Mouse (Mus musculus) macrophage (primary cell): ENCODE data around the gene Supt16. TPM values are rescaled to one million over a fixed set of nuclear protein-coding genes. Genes with fewer than 3 reads are reported as not detected.

Experiments
- H3K27ac ChIP-seq: fragments of 350-480 bp; formaldehyde crosslinking; 2 replicates; pipeline ENCODE4 v1.9.0; 2021
- H3K36me3 ChIP-seq: fragments of 350-480 bp; formaldehyde crosslinking; 2 replicates; pipeline ENCODE4 v1.9.0; 2021; ENCODE audit errors: inconsistent target
- H3K4me3 ChIP-seq: fragments of 350-480 bp; formaldehyde crosslinking; 2 replicates; pipeline ENCODE4 v1.9.0; 2021; ENCODE audit errors: inconsistent target
- H3K79me2 ChIP-seq: fragments of 350-480 bp; formaldehyde crosslinking; 2 replicates; pipeline ENCODE4 v1.9.0; 2021; ENCODE audit errors: inconsistent target
- WGBS: methylation state at CpG from one replicate; pipeline ENCODE4 v1.1.7; 2026; ENCODE audit warnings: inconsistent platforms; ENCODE audit not compliant: missing documents; 5-methylcytosine and 5-hydroxymethylcytosine counted together
- polyA plus RNA-seq: library from polyadenylated mRNA; stranded (reverse); fragments of 250-400 nt; gene quantifications from 3 replicates; pipeline ENCODE4 v1.2.4, GENCODE M21; 2018; ENCODE audit warnings: inconsistent platforms

The Supt16 gene
- polyA plus RNA-seq, 1 experiment from 2014 or later = 74.0 TPM

DNA sequence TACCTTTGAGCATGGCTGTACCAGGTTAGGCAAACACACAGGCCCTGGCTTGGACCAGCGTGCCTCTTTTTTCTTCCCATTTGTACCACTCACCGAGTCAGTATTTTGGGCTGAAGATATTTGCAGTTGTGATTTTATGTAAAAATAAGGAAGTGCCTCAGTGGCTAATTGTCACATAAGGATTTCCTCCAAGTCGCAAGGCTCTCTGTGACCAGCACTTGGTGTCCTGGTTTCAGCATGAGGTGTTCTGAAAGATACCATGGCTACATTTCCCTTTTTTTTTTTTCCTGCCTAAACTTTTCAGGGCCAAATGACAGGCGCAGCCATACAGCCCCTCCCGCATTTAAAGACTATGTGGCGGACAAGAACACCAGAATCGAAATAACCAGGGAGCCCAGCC, 77.0 kb downstream of the Supt16 start:
- Histone ChIP-seq H3K79me2 (no peaks in the 10 kb centered on the region), H3K27ac (peak overlapping the region; percentile 58), H3K4me3 (peak overlapping the region; percentile 22; the same call in 1 of the 2 replicates), H3K36me3 (no peaks in the 10 kb centered on the region)
- WGBS = 5% methylated on average over 7 of the region's 7 CpGs

DNA sequence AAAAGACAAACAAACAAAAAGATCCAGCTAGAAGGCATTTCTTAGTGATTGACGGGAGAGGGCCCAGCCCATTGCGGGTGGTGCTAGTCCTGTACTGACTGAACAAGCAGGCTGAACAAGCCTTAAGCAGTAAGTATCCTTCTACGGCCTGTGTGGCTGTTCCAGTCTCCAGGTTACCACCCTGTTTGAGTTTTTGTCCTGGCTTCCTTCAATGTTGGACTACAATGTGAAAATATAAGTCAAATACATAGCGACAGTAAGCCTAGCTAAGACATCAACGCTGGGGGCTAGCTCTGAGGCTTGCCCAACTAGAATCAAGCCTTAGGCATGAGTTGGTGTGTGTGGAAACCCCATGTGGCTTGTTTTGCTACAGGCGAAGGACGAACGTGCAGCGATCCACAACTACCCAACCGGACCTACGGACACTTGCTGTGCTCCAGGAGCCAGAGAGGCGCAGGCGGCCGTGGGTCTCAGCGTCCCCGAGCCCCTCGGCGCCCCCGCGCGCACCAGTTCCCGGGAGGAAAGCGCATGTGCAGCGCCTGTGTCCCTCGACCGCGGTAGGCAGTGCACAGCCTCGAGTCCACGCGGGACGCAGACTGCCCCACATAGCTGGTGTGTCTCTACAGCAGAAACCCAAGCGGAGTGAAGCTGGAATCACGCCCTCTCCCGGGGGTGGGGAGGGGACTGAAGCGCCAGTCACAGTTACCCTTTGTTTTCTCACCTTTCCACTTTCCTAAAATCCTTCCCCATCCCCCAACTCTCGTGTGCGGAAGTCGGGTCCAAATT, 78.2 kb downstream of the Supt16 start:
- H3K27ac ChIP-seq = peak overlapping the region; percentile 58
- peak overlapping the region; percentile 22 for H3K4me3 ChIP-seq
- WGBS = 8% methylated on average over 38 of the region's 38 CpGs
- no peaks in the 10 kb centered on the region for H3K79me2 ChIP-seq
- H3K36me3 ChIP-seq = no peaks in the 10 kb centered on the region

DNA sequence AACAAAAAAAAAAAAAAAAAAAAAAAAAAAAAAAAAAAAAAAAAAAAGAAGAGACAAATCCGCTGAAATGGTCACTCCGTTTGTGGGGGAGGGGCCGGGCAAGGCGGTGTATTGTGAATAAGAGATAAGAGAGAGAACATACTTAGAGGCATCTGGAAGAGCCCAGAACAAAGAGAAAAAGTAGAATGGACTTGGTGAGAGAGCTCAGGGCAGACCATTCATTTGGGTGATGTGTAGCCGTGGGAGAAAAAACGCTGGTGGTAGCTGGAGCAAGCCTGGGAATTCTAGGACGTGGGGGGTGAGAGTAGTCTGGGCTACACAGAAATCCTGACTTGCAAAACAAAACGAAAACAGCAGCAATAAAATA, 78.8 kb downstream of the Supt16 start:
- Histone ChIP-seq H3K27ac (peak overlapping the region; percentile 58; the same call in 1 of the 2 replicates), H3K4me3 (no peak overlapping the region), H3K79me2 (no peaks in the 10 kb centered on the region), H3K36me3 (no peaks in the 10 kb centered on the region)
- WGBS = 86% methylated on average over 8 of the region's 8 CpGs

DNA sequence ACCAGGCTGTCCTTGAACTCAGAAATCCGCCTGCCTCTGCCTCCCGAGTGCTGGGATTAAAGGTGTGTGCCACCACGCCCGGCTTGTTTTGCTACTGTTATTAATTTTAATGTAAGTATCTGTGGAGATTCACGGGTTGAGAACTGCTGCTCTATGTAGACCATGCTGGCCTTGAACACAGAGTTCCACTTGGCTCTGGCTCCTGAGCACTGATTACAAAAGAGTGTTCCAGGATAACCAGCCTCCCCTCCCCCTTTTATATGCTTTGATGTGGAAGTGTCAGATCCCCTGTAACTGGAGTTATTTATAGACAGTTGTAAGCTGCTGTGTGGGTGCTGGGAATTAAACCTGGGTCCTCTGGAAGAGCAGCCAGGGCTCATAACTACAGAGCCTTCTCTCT, 80.0 kb downstream of the Supt16 start:
- no peak overlapping the region for H3K4me3 ChIP-seq
- WGBS = 100% methylated on average over 5 of the region's 5 CpGs
- H3K27ac ChIP-seq = no peak overlapping the region
- no peaks in the 10 kb centered on the region for H3K79me2 ChIP-seq
- no peaks in the 10 kb centered on the region for H3K36me3 ChIP-seq

DNA sequence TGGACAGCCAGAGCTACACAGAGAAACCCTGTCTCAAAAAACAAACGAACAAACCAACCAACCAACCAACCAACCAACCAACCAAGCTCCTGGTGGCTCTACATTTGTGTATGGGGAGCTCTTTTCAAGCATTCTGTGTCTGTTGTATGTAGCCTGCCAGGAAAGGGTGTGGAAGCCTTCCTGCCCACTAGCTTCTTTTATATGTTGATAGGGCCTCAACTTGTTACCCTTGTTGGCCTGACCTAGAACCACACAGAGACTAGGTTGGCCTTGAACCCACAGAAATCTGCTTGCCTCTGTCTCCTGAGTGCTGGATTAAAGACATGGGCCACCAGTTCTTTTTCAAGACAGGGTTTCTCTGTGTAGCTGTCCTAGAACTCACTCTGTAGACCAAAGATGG, 83.1 kb downstream of the Supt16 start:
- Histone ChIP-seq H3K4me3 (no peak overlapping the region), H3K36me3 (no peaks in the 10 kb centered on the region), H3K27ac (no peak overlapping the region), H3K79me2 (no peaks in the 10 kb centered on the region)
- WGBS = 92% methylated on average over 1 of the region's 1 CpGs

Other genes starting within 250 kb of the Supt16 start
- gene Arhgef40, start 212.7 kb downstream of the Supt16 start, polyA plus RNA-seq = 0.60 to 1.3 TPM (median 1.3 TPM) in 3 replicates
- 0.16 to 0.21 TPM in 2 of 3 replicates, not detected in the other for gene Tmem253, start 181.8 kb downstream of the Supt16 start, polyA plus RNA-seq
- gene Zfp219, start 176.7 kb downstream of the Supt16 start, polyA plus RNA-seq = 7.2 to 19.5 TPM (median 12.3 TPM) in 3 replicates
- not detected in 3 replicates for gene Olfr221, start 155.0 kb downstream of the Supt16 start, polyA plus RNA-seq
- 156 to 310 TPM (median 188 TPM) in 3 replicates for gene Hnrnpc, start 93.4 kb downstream of the Supt16 start, polyA plus RNA-seq
- gene Rpgrip1, start 86.7 kb downstream of the Supt16 start, polyA plus RNA-seq = 1.3 to 4.3 TPM (median 2.3 TPM) in 3 replicates
- 45.5 to 56.6 TPM (median 54.6 TPM) in 3 replicates for gene Chd8, start 60.4 kb upstream of the Supt16 start, polyA plus RNA-seq
- 34.3 to 46.1 TPM (median 44.4 TPM) in 3 replicates for gene Tox4, start 81.7 kb upstream of the Supt16 start, polyA plus RNA-seq
- gene Rab2b, start 82.1 kb upstream of the Supt16 start, polyA plus RNA-seq = 9.7 to 20.8 TPM (median 12.3 TPM) in 3 replicates
- 15.8 to 18.9 TPM (median 16.8 TPM) in 3 replicates for gene Mettl3, start 107.7 kb upstream of the Supt16 start, polyA plus RNA-seq
- gene Sall2, start 131.3 kb upstream of the Supt16 start, polyA plus RNA-seq = 0.26 to 0.31 TPM (median 0.27 TPM) in 3 replicates
- gene Olfr1513, start 159.0 kb upstream of the Supt16 start, polyA plus RNA-seq = not detected in 3 replicates
- not detected in 3 replicates for gene Olfr1512, start 181.8 kb upstream of the Supt16 start, polyA plus RNA-seq
- gene Olfr1511, start 200.0 kb upstream of the Supt16 start, polyA plus RNA-seq = not detected in 3 replicates
- gene Olfr1510, start 217.0 kb upstream of the Supt16 start, polyA plus RNA-seq = not detected in 3 replicates
- gene Olfr1509, start 245.6 kb upstream of the Supt16 start, polyA plus RNA-seq = not detected in 3 replicates